Mouse (Mus musculus) embryonic fibroblast, embryonic 13.5 days (primary cell): ENCODE measurements around the gene Ccdc63.

Experiments used
- CTCF ChIP-seq: IDR thresholded peaks from 2 replicates; pipeline ENCODE4 v1.5.1; 2011; ENCODE audit warnings: mild to moderate bottlenecking, control low read depth, low read length, moderate library complexity, borderline replicate concordance; ENCODE audit not compliant: insufficient read depth
- POLR2A ChIP-seq: IDR thresholded peaks from 2 replicates; pipeline ENCODE4 v1.6.1; 2011; ENCODE audit warnings: low read depth, mild to moderate bottlenecking, control low read depth, low read length, moderate library complexity

DNA sequence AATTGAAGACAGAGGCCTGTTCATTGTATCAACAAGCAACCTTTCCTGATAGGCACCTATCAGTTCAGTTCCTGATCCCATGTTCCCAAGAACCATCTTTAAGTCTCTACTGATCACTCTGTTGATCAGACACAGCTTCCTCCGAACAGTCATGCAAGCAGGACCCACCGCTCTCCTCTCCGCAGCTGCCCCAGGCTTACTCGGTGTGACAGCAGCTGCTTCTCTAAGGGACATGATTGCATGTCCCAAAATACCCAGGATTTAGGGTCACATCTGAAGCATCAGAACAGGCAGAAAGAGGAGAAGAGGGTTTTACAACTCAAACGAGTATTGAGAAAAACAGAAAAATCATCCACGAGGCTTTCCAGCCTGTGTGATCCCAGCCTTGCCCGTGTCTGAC is 55.3 kb downstream of the Ccdc63 start:
- TF ChIP-seq CTCF (no peak), POLR2A (no peak)
